Mouse (Mus musculus) olfactory bulb, adult 2 months (tissue): ENCODE results near the gene Ccdc169.

Source experiments
- CTCF ChIP-seq: fragments of 200-500 bp; IDR thresholded peaks from 2 replicates; pipeline ENCODE4 v1.5.1; 2012; ENCODE audit warnings: low read depth, mild to moderate bottlenecking, low read length, moderate library complexity; ENCODE audit not compliant: insufficient read depth
- POLR2A ChIP-seq: fragments of 200-500 bp; IDR thresholded peaks from 2 replicates; pipeline ENCODE4 v1.6.1; 2012; ENCODE audit warnings: mild to moderate bottlenecking, low read depth, low read length, moderate library complexity; ENCODE audit not compliant: insufficient read depth

DNA sequence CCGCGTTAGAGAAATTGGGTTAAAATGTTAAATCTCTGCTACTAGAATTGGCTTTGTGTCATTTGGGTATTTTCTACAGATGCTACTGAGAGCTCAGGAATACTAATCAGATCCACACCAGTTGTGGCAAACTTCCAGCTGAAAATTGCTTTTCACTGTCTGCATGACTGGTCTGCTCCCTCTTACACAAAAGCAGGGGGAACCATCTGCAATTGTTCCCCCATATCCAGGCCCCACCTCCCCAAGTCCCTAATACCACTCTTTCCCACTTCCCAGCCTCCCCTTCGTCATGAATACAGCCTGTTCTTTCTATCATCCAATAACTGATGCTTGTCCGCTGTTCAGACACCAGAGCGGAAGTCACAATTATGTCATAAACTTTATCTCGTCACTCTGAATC lies 77.3 kb downstream of the Ccdc169 start:
- no peak for TF ChIP-seq POLR2A
- TF ChIP-seq CTCF, result no peak
